Mouse (Mus musculus) adrenal gland, adult 2 months (tissue): ENCODE results near the gene Igfbp2. TPM values are rescaled to one million over a fixed set of nuclear protein-coding genes. Genes with fewer than 3 reads are reported as not detected.
A peak's percentile ranks its signal among the peaks of the same experiment; 100 is the strongest.

Source experiments
- DNase-seq: peaks from one replicate; pipeline ENCODE4 v3.0.0; 2021
- long read RNA-seq: library from polyadenylated mRNA; stranded (forward); transcript quantifications from one replicate; pipeline ENCODE4 v2.0.0, GENCODE M21; 2021
- polyA plus RNA-seq: library from polyadenylated mRNA; depleted of rRNA; stranded (reverse); fragments of >200 nt; gene quantifications from 2 replicates; pipeline ENCODE4 v1.2.3, GENCODE M21; 2012; rRNA removed
- total RNA-seq, 2 experiments: library from RNA; stranded (reverse); gene quantifications; 2 replicates each; pipeline ENCODE4 v1.2.3; 2021

The Igfbp2 gene
- total RNA-seq, result 1 to 10 TPM; 2.0 to 4.1 TPM
- polyA plus RNA-seq, result 12.6 and 13.0 TPM in 2 replicates
- long read RNA-seq, partial matches to known transcripts, result 0 of 3 reads
- long read RNA-seq, other reads (novel, unspliced or antisense), result 1 of 3 reads

DNA sequence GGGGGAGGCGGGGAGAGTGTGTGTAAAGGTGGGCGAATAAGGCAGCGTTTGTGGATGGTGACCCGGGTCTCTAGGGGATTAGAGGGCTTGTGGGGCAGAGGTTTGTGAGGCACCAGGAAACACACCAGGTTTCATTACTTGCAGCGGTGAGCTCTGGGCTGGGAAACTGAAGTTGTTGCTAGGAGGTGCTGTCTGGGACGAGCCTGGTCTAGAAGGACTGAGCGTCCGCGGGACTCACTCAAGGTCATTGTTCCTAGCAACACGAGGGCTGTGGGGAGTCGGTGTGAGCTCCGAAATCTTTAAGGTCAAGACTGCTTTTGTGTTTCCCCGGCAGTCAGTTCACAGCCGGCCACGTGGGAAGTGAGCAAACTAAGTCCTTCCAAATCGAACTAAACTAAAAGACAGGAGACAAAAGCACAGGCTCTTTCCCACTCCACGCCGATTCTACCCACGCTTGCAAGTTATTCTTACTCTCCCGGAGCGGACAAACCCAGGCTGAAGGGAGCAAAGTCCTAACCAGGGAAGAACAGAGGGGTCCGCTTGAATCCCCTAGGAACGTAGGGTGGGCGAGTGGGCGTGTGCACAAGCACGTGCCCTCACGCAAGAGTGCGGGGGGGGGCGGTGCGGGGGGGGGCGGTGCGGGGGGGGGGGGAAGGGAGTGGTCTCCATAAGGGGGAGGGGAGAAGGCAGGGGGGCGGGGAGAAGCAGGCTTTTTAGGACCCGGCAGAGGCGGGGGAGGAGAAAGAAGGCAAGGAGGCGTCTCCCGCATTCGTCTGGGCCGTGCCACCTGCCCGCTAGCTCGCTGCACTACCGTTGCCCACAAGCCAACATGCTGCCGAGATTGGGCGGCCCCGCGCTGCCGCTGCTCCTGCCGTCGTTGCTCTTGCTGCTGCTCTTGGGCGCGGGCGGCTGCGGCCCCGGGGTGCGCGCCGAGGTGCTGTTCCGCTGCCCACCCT lies at the start of gene Igfbp2:
Gene Igfbp2, plus strand, starts transcription at position 753 of the 956 bp plus-strand sequence.
- DNase-seq, result peak; percentile 66

DNA sequence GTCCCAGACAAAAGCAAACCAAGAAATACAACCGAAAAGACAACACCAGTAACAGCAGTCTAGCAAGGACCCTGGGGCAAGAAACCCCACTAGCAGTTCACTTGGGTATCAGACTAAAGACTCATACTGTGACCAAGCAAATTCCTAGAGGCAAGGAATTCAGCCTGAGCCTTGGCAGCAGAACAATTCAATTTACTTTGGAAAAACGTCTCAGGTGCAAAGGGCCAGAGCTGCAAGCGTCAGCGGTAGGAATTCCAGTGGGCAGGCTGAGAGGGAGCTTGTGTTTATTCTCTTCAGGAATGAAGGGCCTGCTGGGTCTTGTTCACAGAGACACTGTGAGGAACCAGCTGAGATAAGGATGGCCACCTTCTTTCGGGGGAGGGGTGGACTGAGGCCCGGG lies 45.5 kb upstream of the Igfbp2 start:
- no peak for DNase-seq

GRCm38 (mm10) chr1:72780720-72781119 lies 43.6 kb upstream of the Igfbp2 start:
- DNase-seq, result no peak

- DNase-seq, result no peak
Measured at GRCm38 (mm10) chr1:72783341-72783740, 41.0 kb upstream of the Igfbp2 start.

DNA sequence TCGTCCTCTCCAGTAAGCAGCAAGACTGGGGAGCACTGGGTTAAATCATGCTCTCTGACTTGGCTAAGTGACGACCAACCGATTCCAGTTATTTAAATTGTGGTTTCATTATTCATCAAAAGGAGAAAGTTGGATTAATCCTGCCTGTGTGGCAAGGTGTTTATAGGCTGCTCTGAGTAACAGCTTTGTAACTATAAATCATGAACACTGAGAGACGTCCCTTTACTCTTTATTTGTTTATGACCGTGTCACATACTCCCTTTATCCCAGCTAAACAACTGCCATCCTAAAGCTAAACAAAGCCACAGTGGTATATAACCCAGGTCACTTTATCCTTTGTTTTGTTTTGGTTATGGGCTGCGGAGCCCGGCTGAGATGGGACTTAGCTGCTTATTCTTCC lies 40.3 kb upstream of the Igfbp2 start:
- DNase-seq, result no peak

- no peak for DNase-seq
Measured at GRCm38 (mm10) chr1:72790670-72791069, 33.6 kb upstream of the Igfbp2 start.

GRCm38 (mm10) chr1:72791743-72792142 lies 32.6 kb upstream of the Igfbp2 start:
- DNase-seq, result no peak

DNA sequence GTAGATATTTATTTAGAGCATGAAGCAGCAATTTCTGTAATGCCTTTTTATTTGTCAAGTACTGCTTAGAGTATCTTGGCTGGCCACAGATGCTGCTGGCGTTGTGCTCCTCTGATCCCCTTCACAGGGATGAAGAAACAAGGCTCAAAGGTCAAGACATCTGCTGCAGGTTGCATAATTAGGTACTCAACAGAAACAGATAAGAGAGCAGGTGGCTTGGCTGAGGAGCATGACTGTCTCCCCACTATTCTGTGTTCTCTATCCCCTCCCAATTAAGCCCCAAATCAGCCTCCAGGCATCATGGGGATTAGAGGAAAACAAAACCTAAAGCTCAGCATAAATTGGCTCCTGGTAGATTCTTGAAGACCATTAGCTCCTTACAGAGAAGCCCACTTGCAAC lies 32.0 kb upstream of the Igfbp2 start:
- DNase-seq, result no peak

DNA sequence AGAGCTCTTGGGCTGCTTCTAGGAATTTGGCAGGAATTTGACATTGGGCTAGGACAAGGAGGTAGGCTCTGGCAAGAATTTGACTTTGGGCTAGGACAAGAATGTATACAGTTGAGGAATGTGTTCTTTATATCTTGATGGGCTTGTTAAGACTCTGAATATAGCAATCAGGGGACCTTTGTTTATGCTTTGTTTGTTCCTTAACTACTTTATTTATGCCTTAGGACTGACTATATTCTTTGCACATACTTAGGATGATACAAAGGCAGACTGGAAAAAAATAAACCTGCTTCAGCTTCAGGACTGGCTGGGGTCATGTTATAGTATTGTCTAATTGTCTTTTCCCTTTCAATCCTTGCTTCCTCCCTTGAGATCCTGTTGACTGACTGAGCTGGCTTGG lies 31.1 kb upstream of the Igfbp2 start:
- DNase-seq, result no peak

DNA sequence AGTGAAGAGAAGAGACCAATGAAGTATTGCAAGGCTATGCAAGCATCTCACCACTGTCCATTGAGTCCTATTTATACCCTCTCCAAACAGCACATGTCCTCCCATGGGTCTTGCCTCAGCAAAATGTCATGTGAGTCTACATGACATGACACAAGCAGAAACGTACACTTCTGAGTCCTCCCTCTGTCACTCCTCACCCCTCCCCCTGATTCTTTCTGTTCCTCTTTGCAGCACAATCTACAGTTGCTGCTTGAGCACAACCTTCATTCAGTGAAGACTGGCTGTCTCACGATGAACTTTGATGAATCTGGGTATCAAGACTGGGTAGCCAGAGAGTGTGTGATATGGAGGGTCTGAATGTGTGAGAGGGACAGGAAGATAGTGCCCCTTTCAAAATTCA lies 28.2 kb upstream of the Igfbp2 start:
- no peak for DNase-seq

DNA sequence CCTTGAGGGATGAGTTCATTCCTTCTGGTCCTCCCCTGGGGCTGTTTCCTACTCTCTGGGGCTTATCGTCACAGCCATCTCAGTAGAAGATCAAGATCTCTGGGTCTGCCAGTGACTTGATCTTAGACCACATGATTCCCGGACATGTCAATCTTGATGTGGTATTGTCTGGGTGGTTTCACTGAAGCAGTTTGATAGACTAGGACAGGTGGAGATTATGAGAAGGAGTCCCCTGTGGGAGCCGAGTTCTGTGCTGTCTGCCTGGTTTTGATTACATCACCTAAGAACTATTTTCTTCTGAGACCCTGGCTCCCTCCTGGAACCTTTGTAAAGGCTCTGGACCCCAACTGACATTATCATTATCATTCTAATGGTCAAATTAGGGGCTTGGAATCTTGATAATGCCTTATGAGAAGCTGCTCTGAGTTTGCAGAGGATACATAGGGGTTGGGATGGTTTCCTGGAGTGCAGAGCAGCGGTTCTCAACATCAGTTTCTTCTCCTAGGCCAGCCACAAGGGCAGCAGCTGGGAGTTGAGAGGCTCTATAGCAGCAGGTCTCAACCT lies 27.1 kb upstream of the Igfbp2 start:
- DNase-seq, result no peak

GRCm38 (mm10) chr1:72798441-72798840 lies 25.9 kb upstream of the Igfbp2 start:
- no peak for DNase-seq

DNA sequence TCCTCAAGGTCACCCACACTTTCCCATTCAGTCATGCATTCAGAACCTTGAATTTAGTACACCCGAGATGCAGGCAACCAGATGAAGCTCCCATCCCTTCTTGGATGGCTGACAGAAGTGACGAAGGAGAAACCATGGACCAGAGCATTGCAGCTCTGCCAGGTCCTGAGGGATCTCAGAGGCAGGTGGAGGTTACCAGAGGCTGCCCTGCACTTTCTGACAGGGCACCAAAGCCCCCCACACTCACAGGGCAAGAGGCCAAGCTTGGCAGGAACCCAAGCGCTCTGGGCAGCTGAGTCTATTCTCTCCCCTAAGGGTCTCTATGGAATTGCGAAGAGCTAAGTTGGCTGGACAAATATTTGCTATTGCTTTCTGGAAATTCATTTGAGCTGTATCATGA lies 20.3 kb upstream of the Igfbp2 start:
- no peak for DNase-seq

GRCm38 (mm10) chr1:72805037-72805436 lies 19.3 kb upstream of the Igfbp2 start:
- DNase-seq, result no peak

DNA sequence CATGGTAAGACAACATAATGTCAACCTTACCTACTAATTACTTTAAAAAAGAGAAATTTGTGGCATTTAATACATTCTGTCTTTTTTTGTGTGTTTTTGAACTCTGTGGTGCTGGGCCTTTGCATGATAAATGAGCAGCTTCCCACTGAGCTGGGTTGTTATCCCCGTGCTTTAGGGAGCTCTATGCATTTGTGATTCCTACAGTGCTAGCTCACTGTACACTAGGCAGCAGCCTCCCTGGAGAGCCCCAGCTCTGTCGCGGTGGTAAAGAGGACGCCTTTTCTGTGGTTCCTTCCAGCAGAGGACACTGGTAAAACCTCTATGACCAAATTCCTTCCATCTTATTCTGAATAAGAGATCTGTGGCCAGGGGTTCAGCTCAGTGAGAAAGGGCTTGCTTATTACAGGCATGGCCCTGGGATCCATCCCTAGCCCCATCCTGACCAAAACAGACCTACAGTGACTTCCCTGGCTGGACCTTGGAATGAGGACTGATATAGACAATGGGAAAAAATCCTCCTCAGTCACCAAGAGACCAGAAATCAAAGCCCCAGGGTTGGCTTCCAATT lies 18.7 kb upstream of the Igfbp2 start:
- no peak for DNase-seq

DNA sequence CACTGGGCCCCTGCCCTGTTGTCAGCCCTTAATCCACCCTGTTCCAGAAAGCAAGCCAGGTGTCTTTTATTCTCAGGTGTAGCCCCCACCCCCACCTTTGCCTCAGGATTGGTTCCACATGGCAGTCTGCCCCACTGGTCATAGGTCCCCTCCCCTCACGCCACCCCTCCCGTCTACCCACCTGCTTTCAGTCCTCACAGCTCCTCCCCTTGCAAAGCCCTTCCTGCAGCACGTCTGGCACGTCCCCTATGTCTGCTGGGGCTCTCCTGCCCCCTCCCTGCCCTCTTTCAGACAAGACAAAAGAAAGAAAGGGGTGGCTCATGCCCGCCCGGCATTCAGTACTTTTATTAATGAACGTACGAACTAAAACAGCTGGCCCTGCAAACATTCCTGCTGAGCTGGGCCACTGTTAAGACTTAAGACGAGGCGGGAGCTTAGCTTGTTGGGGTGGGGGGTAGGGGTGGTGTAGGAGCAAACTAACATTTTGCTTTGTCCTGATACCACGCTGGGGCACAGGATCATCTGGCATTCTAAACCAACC lies 18.2 kb upstream of the Igfbp2 start:
- DNase-seq, result no peak

- no peak for DNase-seq
Measured at GRCm38 (mm10) chr1:72809304-72809703, 15.0 kb upstream of the Igfbp2 start.

GRCm38 (mm10) chr1:72809951-72810675 lies 14.2 kb upstream of the Igfbp2 start:
- DNase-seq, result no peak

DNA sequence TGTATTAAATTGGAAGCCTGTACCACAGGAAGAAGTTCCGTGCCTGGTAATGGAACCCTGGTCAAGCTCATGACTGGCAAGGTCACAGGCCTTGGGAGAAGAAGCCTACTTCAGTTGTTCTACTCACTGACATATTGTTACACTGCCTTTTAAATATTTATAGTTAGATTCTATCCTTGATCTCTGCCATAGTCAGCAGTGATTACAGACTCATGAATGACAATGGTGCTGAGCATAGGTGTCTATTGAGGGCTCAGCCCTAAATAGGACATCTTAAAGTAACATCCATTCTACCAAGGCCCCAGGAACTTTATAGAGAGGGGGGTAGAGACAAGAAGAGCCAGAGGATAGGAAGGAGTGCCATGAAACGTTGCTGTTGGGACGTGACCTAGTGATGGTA lies 13.2 kb upstream of the Igfbp2 start:
- DNase-seq, result no peak

DNA sequence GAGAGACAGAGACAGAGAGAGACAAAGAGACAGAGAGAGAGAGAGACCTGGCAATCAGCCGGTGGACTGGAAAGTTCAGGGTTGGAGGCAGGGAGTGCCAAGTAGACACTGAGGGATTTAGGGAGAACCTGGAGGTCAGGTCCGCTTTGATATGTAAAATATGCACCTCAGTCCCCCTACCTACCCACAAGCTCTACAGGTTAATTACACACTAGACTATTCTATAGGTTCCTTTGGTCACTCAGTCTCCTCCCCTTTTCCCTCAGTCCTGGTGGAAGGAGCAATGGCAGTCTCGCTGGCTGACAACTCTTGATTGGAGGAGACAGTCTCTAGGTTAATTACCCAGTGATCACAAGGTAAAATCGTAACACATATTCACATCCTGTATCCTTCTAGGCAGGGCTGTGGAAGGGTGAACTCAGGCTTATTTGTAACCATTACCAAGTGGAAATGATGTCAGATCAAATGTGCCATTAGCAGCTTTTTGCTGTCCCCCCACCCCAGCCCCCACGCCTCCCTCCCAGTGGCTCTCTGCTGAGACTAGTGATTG lies 11.1 kb upstream of the Igfbp2 start:
- DNase-seq, result no peak

- DNase-seq, result no peak
Measured at GRCm38 (mm10) chr1:72813639-72814403, 10.5 kb upstream of the Igfbp2 start.
